8 mouse cellular contexts compared by ENCODE assay signal in genomic region chr10:79745898-79746773, GRCm38 (mm10). TPM values are rescaled to one million over a fixed set of nuclear protein-coding genes. Genes with fewer than 3 reads are reported as not detected.
A peak's percentile ranks its signal among the peaks of the same experiment; 100 is the strongest.
DNase-seq lines count a peak whose midpoint lies in the region; ATAC-seq and TF ChIP-seq lines count a peak whose summit lies in the region.

TSS of gene Polrmt (minus strand) at chr10:79746581.

- peaks cover 3% of the 10 kb centered on the region; the same call in 1 of the 2 replicates for H3K4me1 ChIP-seq in hindbrain, postnatal 0 days (ENCODE audit: insufficient read depth, low read length)

- peak within 1 kb of the TSS; percentile 77 for H3K4me2 ChIP-seq in hindbrain, postnatal 0 days (ENCODE audit: low read depth, low read length)

- DNase-seq in ZHBTc4 (ENCODE audit: low read depth, low spot score) = peak; percentile 99
- DNase-seq in gastrocnemius, adult 2 months = peak; percentile 97
- peak; percentile 99 for DNase-seq in hindbrain, postnatal 0 days (ENCODE audit: low spot score)
- DNase-seq in left cerebral cortex, adult 2 months (ENCODE audit: extremely low spot score in 1 of 2, low spot score in 2 of 2) = peak; percentile 94 to 96
- peak; percentile 97 to 98 for DNase-seq in right cerebral cortex, adult 2 months (ENCODE audit: low spot score in 2 of 2)
- DNase-seq in urinary bladder, postnatal 14 days (ENCODE audit: low spot score) = peak; percentile 95

- peak; percentile 57 for TF ChIP-seq CTCF in gastrocnemius, adult 2 months (IDR thresholded peaks at IDR 0.05)
- TF ChIP-seq CTCF in hindbrain, postnatal 0 days (IDR thresholded peaks at IDR 0.05; ENCODE audit: low read depth) = peak; percentile 61
- TF ChIP-seq CTCF in left cerebral cortex, adult 2 months (IDR thresholded peaks at IDR 0.05) = peak; percentile 58

- H3K9me3 ChIP-seq in hindbrain, postnatal 0 days (ENCODE audit: low read length) = no peaks in the 10 kb centered on the region

- H3K4me3 ChIP-seq in gastrocnemius, adult 2 months = peak within 1 kb of the TSS; percentile 95
- peak within 1 kb of the TSS; percentile 59 for H3K4me3 ChIP-seq in hindbrain, postnatal 0 days (ENCODE audit: low read length)
- H3K4me3 ChIP-seq in left cerebral cortex, adult 2 months = peak within 1 kb of the TSS; percentile 79

- intact Hi-C loops in gastrocnemius, adult 2 months (cut with DNase I) = no loop called here
- intact Hi-C loops in left cerebral cortex, adult 2 months (cut with DNase I) = no loop called here

- ATAC-seq in common myeloid progenitor, adult 5-6 weeks (replicated peaks; ENCODE audit: low read depth, poor library complexity, severe bottlenecking) = peak; percentile 97
- ATAC-seq in hindbrain, postnatal 0 days = peak; percentile 95
- ATAC-seq in megakaryocyte, adult 5-6 weeks (ENCODE audit: poor library complexity, severe bottlenecking) = peak; percentile 99

- 2% methylated on average over 38 of the region's 38 CpGs for WGBS in hindbrain, postnatal 0 days

- peaks cover 8% of the 10 kb centered on the region for H3K36me3 ChIP-seq in hindbrain, postnatal 0 days (ENCODE audit: insufficient read depth, low read length)

- H3K9ac ChIP-seq in hindbrain, postnatal 0 days (replicated peaks; ENCODE audit: low read length) = peak within 1 kb of the TSS; percentile 48

- H3K27me3 ChIP-seq in hindbrain, postnatal 0 days (ENCODE audit: insufficient read depth, low read length) = no peaks in the 10 kb centered on the region

- H3K27ac ChIP-seq in gastrocnemius, adult 2 months = peak within 1 kb of the TSS; percentile 88
- H3K27ac ChIP-seq in hindbrain, postnatal 0 days = no peak within 1 kb of the TSS
- peak within 1 kb of the TSS; percentile 34 for H3K27ac ChIP-seq in left cerebral cortex, adult 2 months

RNA-seq across cellular contexts. Expression of gene Polrmt, which starts in this region (rescaled TPM):
- 10.3 and 16.1 TPM in 2 replicates for total RNA-seq in common myeloid progenitor, adult 5-6 weeks (2017)
- total RNA-seq in gastrocnemius, adult 2 months (2021) = 10 to 100 TPM; 27.0 to 40.8 TPM
- total RNA-seq in hindbrain, postnatal 0 days (2014; rRNA removed) = 30.4 and 36.5 TPM in 2 replicates
- 29.7 and 32.6 TPM in 2 replicates for polyA plus RNA-seq in hindbrain, postnatal 0 days (2015; fragmentation: Nextera tagmentation; extraction: Ambion mirVana)
- 10 to 100 TPM; 45.1 to 51.6 TPM for total RNA-seq in left cerebral cortex, adult 2 months (2021)
- 20.9 and 27.8 TPM in 2 replicates for total RNA-seq in megakaryocyte, adult 5-6 weeks (2015)
- 9.7 and 12.6 TPM in 2 replicates for total RNA-seq in megakaryocyte, adult 5-6 weeks (2017)
